Mouse (Mus musculus) midbrain, embryonic 14.5 days (tissue): Measurements from ENCODE around the gene Hlx. TPM values are rescaled to one million over a fixed set of nuclear protein-coding genes. Genes with fewer than 3 reads are reported as not detected.

Source experiments
- ATAC-seq: fragments of 200-750 bp; cut with Nextera tagmentation; 2 replicates; pipeline ENCODE4 v1.8.0; 2017; ENCODE audit warnings: moderate number of reproducible peaks, moderate library complexity; ENCODE audit not compliant: low FRiP score, low TSS enrichment
- DNase-seq: peaks from one replicate; pipeline ENCODE4 v3.0.0-alpha.2; 2015
- H3K27ac ChIP-seq: fragments of 300-500 bp; sonication (generic); replicated peaks from 2 replicates; pipeline ENCODE4 v1.5.1; 2014; ENCODE audit warnings: mild to moderate bottlenecking, low read depth, low read length, moderate library complexity
- H3K27me3 ChIP-seq: fragments of 300-500 bp; sonication (generic); 2 replicates; pipeline ENCODE4 v1.6.1; 2014; ENCODE audit warnings: low read length, control low read depth, mixed read lengths; ENCODE audit not compliant: control insufficient read depth, insufficient read depth
- H3K36me3 ChIP-seq: fragments of 300-500 bp; sonication (generic); 2 replicates; pipeline ENCODE4 v1.6.1; 2014; ENCODE audit warnings: low read length, control low read depth; ENCODE audit not compliant: control insufficient read depth, insufficient read depth
- H3K4me1 ChIP-seq: fragments of 300-500 bp; sonication (generic); 2 replicates; pipeline ENCODE4 v1.6.1; 2014; ENCODE audit warnings: mild to moderate bottlenecking, antibody characterized with exemption, low read length, control low read depth; ENCODE audit not compliant: control insufficient read depth, insufficient read depth
- H3K4me2 ChIP-seq: fragments of 300-500 bp; sonication (generic); 2 replicates; pipeline ENCODE4 v1.6.1; 2014; ENCODE audit warnings: mild to moderate bottlenecking, low read length, moderate library complexity
- H3K4me3 ChIP-seq: fragments of 300-500 bp; sonication (generic); replicated peaks from 2 replicates; pipeline ENCODE4 v1.5.1; 2014; ENCODE audit warnings: low read depth, low read length
- H3K9ac ChIP-seq: fragments of 300-500 bp; sonication (generic); replicated peaks from 2 replicates; pipeline ENCODE4 v1.6.1; 2014; ENCODE audit warnings: mild to moderate bottlenecking, low read length, moderate library complexity
- H3K9me3 ChIP-seq: fragments of 300-500 bp; sonication (generic); 2 replicates; pipeline ENCODE4 v1.6.1; 2016; ENCODE audit warnings: low read length, control low read depth, mixed read lengths; ENCODE audit not compliant: control insufficient read depth
- WGBS: fragments of 180-500 bp; shearing (Covaris S2); extraction: QIAGEN DNeasy Blood & Tissue Kit; methylation state at CpG from one replicate; pipeline ENCODE4 v1.1.7; 2014; 5-methylcytosine and 5-hydroxymethylcytosine counted together
- polyA plus RNA-seq: library from polyadenylated mRNA; unstranded; fragments of >200 nt; fragmentation: Nextera tagmentation; extraction: Ambion mirVana; gene quantifications from 2 replicates; pipeline ENCODE4 v1.2.1, GENCODE M21; 2014

Gene Hlx
- polyA plus RNA-seq, 1 experiment from 2014 or later = 1.2 TPM

DNA sequence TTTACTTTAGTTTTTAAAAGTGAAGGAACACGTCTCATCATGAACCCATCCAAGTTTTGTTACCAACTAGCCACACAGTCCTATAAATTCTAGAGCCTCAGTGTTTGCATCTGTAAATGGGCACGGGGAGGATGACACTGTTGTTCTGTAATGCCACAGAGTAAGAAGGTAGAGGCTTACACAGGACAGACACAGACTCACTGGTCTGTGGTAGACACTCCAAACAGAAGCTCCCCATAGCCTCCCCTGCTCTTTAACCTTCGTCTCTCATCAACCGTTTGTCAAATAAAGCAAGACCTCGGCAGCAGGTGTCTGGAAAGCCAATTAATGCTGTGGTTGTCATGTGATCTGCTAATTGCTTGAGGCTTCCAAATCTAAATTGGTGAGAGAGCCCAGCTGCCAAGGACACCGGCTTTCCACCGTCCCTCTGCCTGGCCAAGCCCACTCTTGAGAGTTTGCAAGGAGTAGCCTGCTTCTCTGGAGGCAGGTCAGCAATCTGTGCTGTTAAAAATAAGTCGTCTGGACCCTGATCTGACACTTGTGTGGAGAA lies 52.9 kb downstream of the Hlx start:
- Histone ChIP-seq H3K4me1 (no peaks in the 10 kb centered on the region), H3K9ac (no peak overlapping the region), H3K4me3 (no peak overlapping the region), H3K27me3 (no peaks in the 10 kb centered on the region), H3K27ac (no peak overlapping the region), H3K9me3 (no peaks in the 10 kb centered on the region), H3K4me2 (no peak overlapping the region), H3K36me3 (no peaks in the 10 kb centered on the region)
- DNase-seq (peak; percentile 15), ATAC-seq (no peak)
- WGBS = 67% methylated on average over 8 of the region's 8 CpGs

DNA sequence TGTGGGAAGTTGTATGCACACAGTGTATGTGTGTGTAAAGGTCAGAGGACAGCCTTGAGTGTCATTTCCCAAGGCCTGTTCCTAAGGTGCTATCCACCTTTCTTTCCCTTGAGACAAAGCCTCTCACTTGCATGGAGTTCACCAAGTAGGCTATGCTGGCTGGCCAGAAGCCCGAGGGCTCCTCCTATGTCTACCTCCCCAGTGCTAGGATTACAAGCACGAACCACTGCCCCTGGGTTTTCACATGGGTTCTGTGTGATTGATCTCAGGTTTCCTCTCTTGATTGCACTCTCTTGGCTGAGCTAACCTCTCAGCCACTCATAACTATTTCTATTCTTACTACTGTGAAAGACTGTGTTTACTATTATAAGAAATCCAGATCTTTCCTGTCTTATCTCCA lies 54.8 kb downstream of the Hlx start:
- no peaks in the 10 kb centered on the region for H3K36me3 ChIP-seq
- no peak for DNase-seq
- H3K4me3 ChIP-seq = no peak overlapping the region

More for the DNA sequence above, 54.8 kb downstream of the Hlx start:
- Histone ChIP-seq H3K27me3 (no peaks in the 10 kb centered on the region), H3K4me1 (no peaks in the 10 kb centered on the region), H3K4me2 (no peak overlapping the region), H3K27ac (no peak overlapping the region), H3K9me3 (no peaks in the 10 kb centered on the region), H3K9ac (no peak overlapping the region)
- no peak for ATAC-seq
- 67% methylated on average over 2 of the region's 2 CpGs for WGBS

Other genes starting within 250 kb of the Hlx start
- gene Marc1, start 78.7 kb upstream of the Hlx start, polyA plus RNA-seq = 0.13 and 0.28 TPM in 2 replicates
- gene Marc2, start 113.8 kb upstream of the Hlx start, polyA plus RNA-seq = 111 and 112 TPM in 2 replicates
- gene C130074G19Rik, start 150.6 kb upstream of the Hlx start, polyA plus RNA-seq = 0.40 and 1.1 TPM in 2 replicates